Mouse (Mus musculus): ENCODE measurements around the gene Erbb2. TPM values are rescaled to one million over a fixed set of nuclear protein-coding genes. Genes with fewer than 3 reads are reported as not detected.
A peak's percentile ranks its signal among the peaks of the same experiment; 100 is the strongest.

The Erbb2 gene
- total RNA-seq, 1 experiment, result 13.2 TPM

DNA sequence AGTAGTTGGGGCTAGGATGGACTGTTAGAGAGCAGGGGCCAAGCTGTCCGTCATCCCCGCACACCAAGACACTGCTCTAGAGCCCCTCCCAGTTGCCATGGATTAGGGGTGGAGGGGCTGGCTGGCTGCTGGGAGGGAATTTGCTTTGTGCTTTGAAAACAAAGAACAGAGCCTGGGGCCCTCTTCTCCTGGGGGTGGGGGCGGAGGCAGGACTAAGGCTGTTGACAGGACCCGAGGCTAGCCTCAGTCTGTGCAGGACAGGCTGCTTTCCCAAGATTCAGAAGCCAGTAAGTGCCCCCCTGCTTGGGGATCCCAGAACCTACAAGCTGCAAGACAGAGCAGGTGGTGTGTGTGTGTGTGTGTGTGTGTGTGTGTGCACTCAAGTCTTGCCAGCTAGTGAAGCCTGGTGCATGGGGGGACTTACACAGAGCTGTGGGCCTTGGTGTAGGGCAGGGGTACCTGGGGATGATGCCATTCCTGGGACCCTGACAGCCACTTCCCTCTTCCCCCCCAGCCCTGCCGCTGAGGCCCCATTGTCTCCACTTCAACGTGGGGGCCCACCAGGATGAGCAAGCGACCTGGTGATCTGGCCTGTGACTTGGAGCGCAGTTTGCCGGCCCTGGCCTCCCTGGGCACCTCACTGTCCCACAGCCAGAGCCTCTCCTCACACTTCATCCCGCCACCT lies 40.6 kb upstream of the Erbb2 start:
- Histone ChIP-seq H3K4me1 (ENCODE audit: control insufficient read depth in 2 of 2, insufficient read depth in 2 of 2, low read length in 2 of 2, poor library complexity in 1 of 2) (peaks cover 0 to 18% of the 10 kb centered on the region in 2 experiments; a peak in 2 of 4 replicates), H3K4me3 (ENCODE audit: insufficient read depth in 1 of 2, low read depth in 1 of 2, low read length in 2 of 2, poor library complexity in 1 of 2, severe bottlenecking in 1 of 2) (peak overlapping the region in 1 of 2 experiments; percentile 14; a peak in 1 of 4 replicates), H3K36me3 (ENCODE audit: control insufficient read depth, insufficient read depth, low read length, poor library complexity, severe bottlenecking) (peaks cover 6% of the 10 kb centered on the region; the same call in 1 of the 2 replicates), H3K9me3 (ENCODE audit: control insufficient read depth, insufficient read depth, low read depth, low read length) (no peaks in the 10 kb centered on the region), H3K27ac (ENCODE audit: insufficient read depth, low read depth, low read length, poor library complexity, severe bottlenecking) (no peak overlapping the region), H3K9ac (ENCODE audit: insufficient read depth, low read depth, low read length, poor library complexity, severe bottlenecking) (no peak overlapping the region)
- TF ChIP-seq CHD2 (IDR thresholded peaks at IDR 0.05; ENCODE audit: low read depth, low read length), result no peak
- no peak for TF ChIP-seq MAFK (IDR thresholded peaks at IDR 0.05; ENCODE audit: insufficient read depth, low read depth, low read length)
- no peak for TF ChIP-seq HCFC1 (IDR thresholded peaks at IDR 0.05; ENCODE audit: borderline replicate concordance, insufficient read depth, low read length)
- no peak for TF ChIP-seq ZNF384 (IDR thresholded peaks at IDR 0.05; ENCODE audit: low read depth, low read length)
- in situ Hi-C loops (cut with MboI; ENCODE audit: low sequenced_read_pairs in 2 of 2, unreplicated experiment in 2 of 2), result no loop called here
- DNase-seq (ENCODE audit: low read depth, low spot score), result peak; percentile 66

DNA sequence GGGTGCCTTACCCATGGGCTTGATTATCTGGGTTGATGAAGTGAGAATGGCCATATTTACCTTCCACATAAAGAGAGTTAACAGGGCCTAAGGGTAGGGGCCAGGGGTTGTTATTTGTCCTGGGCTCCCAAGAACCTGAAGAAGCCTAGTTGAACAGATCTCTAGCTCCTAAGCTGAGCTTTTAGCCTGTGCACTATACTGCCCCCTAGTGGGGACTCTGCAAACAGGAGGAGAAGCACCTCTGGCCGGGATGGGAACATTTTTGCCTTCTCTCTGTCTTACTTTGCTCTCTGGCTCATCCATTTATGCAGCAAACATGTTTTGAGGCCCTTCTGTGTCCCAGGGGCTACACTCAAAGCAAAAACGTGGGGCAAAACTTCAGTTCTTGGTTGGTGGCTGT lies 39.9 kb upstream of the Erbb2 start:
- Histone ChIP-seq H3K4me1 (ENCODE audit: control insufficient read depth in 2 of 2, insufficient read depth in 2 of 2, low read length in 2 of 2, poor library complexity in 1 of 2) (peaks cover 0 to 18% of the 10 kb centered on the region in 2 experiments; a peak in 2 of 4 replicates), H3K4me3 (ENCODE audit: insufficient read depth in 1 of 2, low read depth in 1 of 2, low read length in 2 of 2, poor library complexity in 1 of 2, severe bottlenecking in 1 of 2) (peak overlapping the region in 1 of 2 experiments; percentile 14; a peak in 1 of 4 replicates), H3K27ac (ENCODE audit: insufficient read depth, low read depth, low read length, poor library complexity, severe bottlenecking) (no peak overlapping the region), H3K9me3 (ENCODE audit: control insufficient read depth, insufficient read depth, low read depth, low read length) (no peaks in the 10 kb centered on the region), H3K9ac (ENCODE audit: insufficient read depth, low read depth, low read length, poor library complexity, severe bottlenecking) (no peak overlapping the region), H3K36me3 (ENCODE audit: control insufficient read depth, insufficient read depth, low read length, poor library complexity, severe bottlenecking) (peaks cover 8% of the 10 kb centered on the region; the same call in 1 of the 2 replicates)
- no peak for TF ChIP-seq MAFK (IDR thresholded peaks at IDR 0.05; ENCODE audit: insufficient read depth, low read depth, low read length)
- TF ChIP-seq HCFC1 (IDR thresholded peaks at IDR 0.05; ENCODE audit: borderline replicate concordance, insufficient read depth, low read length), result no peak
- TF ChIP-seq ZC3H11A (IDR thresholded peaks at IDR 0.05; ENCODE audit: borderline replicate concordance, low read depth, low read length), result no peak
- no peak for TF ChIP-seq ZNF384 (IDR thresholded peaks at IDR 0.05; ENCODE audit: low read depth, low read length)
- no peak for TF ChIP-seq CHD2 (IDR thresholded peaks at IDR 0.05; ENCODE audit: low read depth, low read length)
- in situ Hi-C loops (cut with MboI; ENCODE audit: low sequenced_read_pairs in 2 of 2, unreplicated experiment in 2 of 2), result no loop called here
- DNase-seq (ENCODE audit: low read depth, low spot score), result peak; percentile 78

DNA sequence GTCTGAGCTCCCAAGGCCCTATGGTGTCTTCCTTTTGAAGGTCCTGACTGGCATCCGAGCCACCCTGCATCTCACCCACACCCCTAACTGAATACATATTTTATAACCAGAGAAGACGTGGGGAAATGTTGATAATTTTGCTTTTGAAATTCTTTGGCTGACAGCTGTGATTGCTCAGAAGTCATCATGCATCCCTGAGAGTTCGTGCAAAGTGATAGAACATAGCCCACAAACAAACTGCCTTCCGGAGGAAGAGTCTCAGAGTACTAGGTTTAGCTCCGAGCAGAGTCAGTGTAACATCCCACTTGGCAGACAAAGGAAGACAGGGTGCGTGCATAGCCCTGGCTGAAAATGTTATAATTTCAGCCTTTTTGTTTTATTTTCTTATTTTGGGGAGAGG lies 39.0 kb upstream of the Erbb2 start:
- TF ChIP-seq ZNF384 (IDR thresholded peaks at IDR 0.05; ENCODE audit: low read depth, low read length) (no peak), MAFK (IDR thresholded peaks at IDR 0.05; ENCODE audit: insufficient read depth, low read depth, low read length) (no peak), ZC3H11A (IDR thresholded peaks at IDR 0.05; ENCODE audit: borderline replicate concordance, low read depth, low read length) (no peak), HCFC1 (IDR thresholded peaks at IDR 0.05; ENCODE audit: borderline replicate concordance, insufficient read depth, low read length) (no peak), CHD2 (IDR thresholded peaks at IDR 0.05; ENCODE audit: low read depth, low read length) (no peak)
- no peak for DNase-seq (ENCODE audit: low read depth, low spot score)
- in situ Hi-C loops (cut with MboI; ENCODE audit: low sequenced_read_pairs in 2 of 2, unreplicated experiment in 2 of 2), result no loop called here
- H3K9ac ChIP-seq (ENCODE audit: insufficient read depth, low read depth, low read length, poor library complexity, severe bottlenecking), result no peak overlapping the region
- H3K4me1 ChIP-seq (ENCODE audit: control insufficient read depth in 2 of 2, insufficient read depth in 2 of 2, low read length in 2 of 2, poor library complexity in 1 of 2), result peaks cover 0 to 18% of the 10 kb centered on the region in 2 experiments; a peak in 2 of 4 replicates
- H3K36me3 ChIP-seq (ENCODE audit: control insufficient read depth, insufficient read depth, low read length, poor library complexity, severe bottlenecking), result peaks cover 13% of the 10 kb centered on the region; the same call in 1 of the 2 replicates
- no peak overlapping the region for H3K4me3 ChIP-seq (ENCODE audit: insufficient read depth in 1 of 2, low read depth in 1 of 2, low read length in 2 of 2, poor library complexity in 1 of 2, severe bottlenecking in 1 of 2)
- no peak overlapping the region for H3K27ac ChIP-seq (ENCODE audit: insufficient read depth, low read depth, low read length, poor library complexity, severe bottlenecking)
- no peaks in the 10 kb centered on the region for H3K9me3 ChIP-seq (ENCODE audit: control insufficient read depth, insufficient read depth, low read depth, low read length)

DNA sequence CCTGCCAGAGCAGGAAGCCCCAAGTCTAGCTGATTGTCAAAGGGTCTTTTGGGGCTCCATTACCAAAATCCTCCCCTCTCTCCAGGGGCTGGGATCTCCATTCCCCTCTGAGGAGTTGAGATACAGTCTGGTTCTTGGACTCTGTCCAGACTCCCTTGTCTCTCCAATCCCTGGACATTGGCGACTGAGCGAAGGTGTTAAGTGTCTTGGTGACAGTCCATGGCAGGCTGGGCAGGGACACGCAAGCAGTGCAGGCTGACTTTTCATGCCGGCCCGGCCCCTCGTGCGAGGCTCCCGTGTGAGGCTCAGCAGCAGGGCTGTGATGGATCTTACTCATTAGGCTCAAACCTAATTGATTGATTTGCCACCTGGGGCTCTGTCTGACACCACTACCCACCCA lies 38.0 kb upstream of the Erbb2 start:
- DNase-seq (ENCODE audit: low read depth, low spot score), result no peak
- no peak overlapping the region for H3K27ac ChIP-seq (ENCODE audit: insufficient read depth, low read depth, low read length, poor library complexity, severe bottlenecking)
- TF ChIP-seq MAFK (IDR thresholded peaks at IDR 0.05; ENCODE audit: insufficient read depth, low read depth, low read length) (no peak), CHD2 (IDR thresholded peaks at IDR 0.05; ENCODE audit: low read depth, low read length) (no peak), HCFC1 (IDR thresholded peaks at IDR 0.05; ENCODE audit: borderline replicate concordance, insufficient read depth, low read length) (no peak), ZC3H11A (IDR thresholded peaks at IDR 0.05; ENCODE audit: borderline replicate concordance, low read depth, low read length) (no peak), ZNF384 (IDR thresholded peaks at IDR 0.05; ENCODE audit: low read depth, low read length) (no peak)
- peaks cover 23% of the 10 kb centered on the region; the same call in 1 of the 2 replicates for H3K36me3 ChIP-seq (ENCODE audit: control insufficient read depth, insufficient read depth, low read length, poor library complexity, severe bottlenecking)
- H3K9ac ChIP-seq (ENCODE audit: insufficient read depth, low read depth, low read length, poor library complexity, severe bottlenecking), result no peak overlapping the region
- H3K4me1 ChIP-seq (ENCODE audit: control insufficient read depth in 2 of 2, insufficient read depth in 2 of 2, low read length in 2 of 2, poor library complexity in 1 of 2), result peaks cover 0 to 18% of the 10 kb centered on the region in 2 experiments; a peak in 2 of 4 replicates
- H3K9me3 ChIP-seq (ENCODE audit: control insufficient read depth, insufficient read depth, low read depth, low read length), result no peaks in the 10 kb centered on the region
- in situ Hi-C loops (cut with MboI; ENCODE audit: low sequenced_read_pairs in 2 of 2, unreplicated experiment in 2 of 2), result no loop called here
- no peak overlapping the region for H3K4me3 ChIP-seq (ENCODE audit: insufficient read depth in 1 of 2, low read depth in 1 of 2, low read length in 2 of 2, poor library complexity in 1 of 2, severe bottlenecking in 1 of 2)
